Mouse (Mus musculus): Measurements from ENCODE around the gene Cish. TPM values are rescaled to one million over a fixed set of nuclear protein-coding genes. Genes with fewer than 3 reads are reported as not detected.

Gene Cish
- polyA plus RNA-seq, 1 experiment, result 2.3 TPM

GRCm38 (mm10) chr9:107296041-107296440 is 215 bp downstream of the Cish start:
- H3K4me3 ChIP-seq (ENCODE audit: insufficient read depth, poor library complexity, severe bottlenecking), result no peak overlapping the region
- H3K79me3 ChIP-seq (ENCODE audit: low read depth), result no peaks in the 10 kb centered on the region
- H3K27me3 ChIP-seq (ENCODE audit: control insufficient read depth, insufficient read depth, insufficient read length), result peaks cover 11% of the 10 kb centered on the region
- H3ac ChIP-seq (ENCODE audit: control insufficient read depth, insufficient read length, low read depth), result no peak overlapping the region
- TF ChIP-seq USF1 (IDR thresholded peaks at IDR 0.05; ENCODE audit: low read depth) (no peak), CTCF (IDR thresholded peaks at IDR 0.05; ENCODE audit: control insufficient read depth, insufficient read depth, insufficient read length) (no peak), FOSL1 (IDR thresholded peaks at IDR 0.05; ENCODE audit: insufficient read depth, low read length, poor library complexity, severe bottlenecking) (no peak), MAX (IDR thresholded peaks at IDR 0.05) (no peak), CEBPB (IDR thresholded peaks at IDR 0.05; ENCODE audit: low read depth) (no peak), MYOD1 (IDR thresholded peaks at IDR 0.05; ENCODE audit: control insufficient read depth, insufficient read length, low read depth) (no peak), MYOG (IDR thresholded peaks at IDR 0.05; ENCODE audit: control insufficient read depth, extremely low read depth, insufficient read length) (no peak)
- no peaks in the 10 kb centered on the region for H3K79me2 ChIP-seq (ENCODE audit: control insufficient read depth, insufficient read depth)
- H3K36me3 ChIP-seq (ENCODE audit: control insufficient read depth, insufficient read depth), result no peaks in the 10 kb centered on the region

GRCm38 (mm10) chr9:107296501-107296965 is 707 bp downstream of the Cish start:
- Histone ChIP-seq H3K27me3 (ENCODE audit: control insufficient read depth, insufficient read depth, insufficient read length) (peaks cover 11% of the 10 kb centered on the region), H3ac (ENCODE audit: control insufficient read depth, insufficient read length, low read depth) (peak overlapping the region; percentile 57), H3K36me3 (ENCODE audit: control insufficient read depth, insufficient read depth) (no peaks in the 10 kb centered on the region), H3K79me3 (ENCODE audit: low read depth) (no peaks in the 10 kb centered on the region), H3K4me3 (ENCODE audit: insufficient read depth, poor library complexity, severe bottlenecking) (peak overlapping the region; percentile 14), H3K79me2 (ENCODE audit: control insufficient read depth, insufficient read depth) (no peaks in the 10 kb centered on the region)
- TF ChIP-seq CTCF (IDR thresholded peaks at IDR 0.05; ENCODE audit: control insufficient read depth, insufficient read depth, insufficient read length) (no peak), USF1 (IDR thresholded peaks at IDR 0.05; ENCODE audit: low read depth) (no peak), CEBPB (IDR thresholded peaks at IDR 0.05; ENCODE audit: low read depth) (no peak), MAX (IDR thresholded peaks at IDR 0.05) (no peak), FOSL1 (IDR thresholded peaks at IDR 0.05; ENCODE audit: insufficient read depth, low read length, poor library complexity, severe bottlenecking) (no peak), MYOD1 (IDR thresholded peaks at IDR 0.05; ENCODE audit: control insufficient read depth, insufficient read length, low read depth) (no peak), MYOG (IDR thresholded peaks at IDR 0.05; ENCODE audit: control insufficient read depth, extremely low read depth, insufficient read length) (no peak)

GRCm38 (mm10) chr9:107297059-107297458 is 1.2 kb downstream of the Cish start:
- Histone ChIP-seq H3K79me2 (ENCODE audit: control insufficient read depth, insufficient read depth) (no peaks in the 10 kb centered on the region), H3K36me3 (ENCODE audit: control insufficient read depth, insufficient read depth) (no peaks in the 10 kb centered on the region), H3K4me3 (ENCODE audit: insufficient read depth, poor library complexity, severe bottlenecking) (no peak overlapping the region), H3ac (ENCODE audit: control insufficient read depth, insufficient read length, low read depth) (peak overlapping the region; percentile 57), H3K27me3 (ENCODE audit: control insufficient read depth, insufficient read depth, insufficient read length) (peaks cover 11% of the 10 kb centered on the region), H3K79me3 (ENCODE audit: low read depth) (no peaks in the 10 kb centered on the region)
- no peak for TF ChIP-seq MYOG (IDR thresholded peaks at IDR 0.05; ENCODE audit: control insufficient read depth, extremely low read depth, insufficient read length)
- TF ChIP-seq FOSL1 (IDR thresholded peaks at IDR 0.05; ENCODE audit: insufficient read depth, low read length, poor library complexity, severe bottlenecking), result no peak
- TF ChIP-seq USF1 (IDR thresholded peaks at IDR 0.05; ENCODE audit: low read depth), result no peak
- no peak for TF ChIP-seq CTCF (IDR thresholded peaks at IDR 0.05; ENCODE audit: control insufficient read depth, insufficient read depth, insufficient read length)
- no peak for TF ChIP-seq MYOD1 (IDR thresholded peaks at IDR 0.05; ENCODE audit: control insufficient read depth, insufficient read length, low read depth)
- no peak for TF ChIP-seq MAX (IDR thresholded peaks at IDR 0.05)
- TF ChIP-seq CEBPB (IDR thresholded peaks at IDR 0.05; ENCODE audit: low read depth), result no peak

- Histone ChIP-seq H3ac (ENCODE audit: control insufficient read depth, insufficient read length, low read depth) (no peak overlapping the region), H3K27me3 (ENCODE audit: control insufficient read depth, insufficient read depth, insufficient read length) (peaks cover 6% of the 10 kb centered on the region), H3K4me3 (ENCODE audit: insufficient read depth, poor library complexity, severe bottlenecking) (no peak overlapping the region), H3K36me3 (ENCODE audit: control insufficient read depth, insufficient read depth) (no peaks in the 10 kb centered on the region), H3K79me3 (ENCODE audit: low read depth) (no peaks in the 10 kb centered on the region), H3K79me2 (ENCODE audit: control insufficient read depth, insufficient read depth) (no peaks in the 10 kb centered on the region)
- TF ChIP-seq MYOD1 (IDR thresholded peaks at IDR 0.05; ENCODE audit: control insufficient read depth, insufficient read length, low read depth) (no peak), CTCF (IDR thresholded peaks at IDR 0.05; ENCODE audit: control insufficient read depth, insufficient read depth, insufficient read length) (no peak), FOSL1 (IDR thresholded peaks at IDR 0.05; ENCODE audit: insufficient read depth, low read length, poor library complexity, severe bottlenecking) (no peak), USF1 (IDR thresholded peaks at IDR 0.05; ENCODE audit: low read depth) (no peak), CEBPB (IDR thresholded peaks at IDR 0.05; ENCODE audit: low read depth) (no peak)
These were observed 1.8 kb downstream of the Cish start for GRCm38 (mm10) chr9:107297658-107298057.

GRCm38 (mm10) chr9:107298059-107298780 is 2.4 kb downstream of the Cish start:
- Histone ChIP-seq H3K79me3 (ENCODE audit: low read depth) (no peaks in the 10 kb centered on the region), H3K36me3 (ENCODE audit: control insufficient read depth, insufficient read depth) (no peaks in the 10 kb centered on the region), H3K27me3 (ENCODE audit: control insufficient read depth, insufficient read depth, insufficient read length) (peaks cover under 1% of the 10 kb centered on the region), H3K4me3 (ENCODE audit: insufficient read depth, poor library complexity, severe bottlenecking) (no peak overlapping the region), H3ac (ENCODE audit: control insufficient read depth, insufficient read length, low read depth) (no peak overlapping the region), H3K79me2 (ENCODE audit: control insufficient read depth, insufficient read depth) (no peaks in the 10 kb centered on the region)
- no peak for TF ChIP-seq FOSL1 (IDR thresholded peaks at IDR 0.05; ENCODE audit: insufficient read depth, low read length, poor library complexity, severe bottlenecking)
- no peak for TF ChIP-seq MYOG (IDR thresholded peaks at IDR 0.05; ENCODE audit: control insufficient read depth, extremely low read depth, insufficient read length)
- no peak for TF ChIP-seq MYOD1 (IDR thresholded peaks at IDR 0.05; ENCODE audit: control insufficient read depth, insufficient read length, low read depth)
- TF ChIP-seq CTCF (IDR thresholded peaks at IDR 0.05; ENCODE audit: control insufficient read depth, insufficient read depth, insufficient read length), result no peak
- TF ChIP-seq USF1 (IDR thresholded peaks at IDR 0.05; ENCODE audit: low read depth), result no peak
- no peak for TF ChIP-seq CEBPB (IDR thresholded peaks at IDR 0.05; ENCODE audit: low read depth)
- TF ChIP-seq MAX (IDR thresholded peaks at IDR 0.05), result no peak
